Mouse (Mus musculus): ENCODE measurements around the gene Hpse.
A peak's percentile ranks its signal among the peaks of the same experiment; 100 is the strongest.

The Hpse gene

GRCm38 (mm10) chr5:100663854-100664253 lies 55.7 kb downstream of the Hpse start:
- TF ChIP-seq GATA4 (IDR thresholded peaks at IDR 0.05; ENCODE audit: insufficient replicate concordance, low read length) = no peak

DNA sequence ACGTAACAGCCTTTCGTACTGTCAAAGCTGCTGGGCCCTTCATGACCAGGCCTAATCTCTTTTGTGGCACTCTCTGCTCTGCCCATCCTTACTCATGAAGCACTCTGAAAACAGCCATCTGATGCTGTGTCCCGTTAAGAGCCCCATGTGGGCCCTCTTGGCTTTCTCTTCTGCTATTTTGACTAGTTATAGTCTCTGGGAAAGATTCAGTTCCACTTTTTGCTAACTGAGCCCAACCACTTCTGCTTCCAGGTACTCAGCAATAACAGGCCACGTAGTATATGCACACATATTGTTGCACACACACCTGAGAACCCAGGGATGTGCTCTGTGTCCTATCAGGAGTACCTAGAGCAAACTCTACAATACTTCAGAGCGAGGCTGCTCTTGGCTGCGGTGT lies 56.5 kb downstream of the Hpse start:
- TF ChIP-seq GATA4 (IDR thresholded peaks at IDR 0.05; ENCODE audit: insufficient replicate concordance, low read length) = no peak

DNA sequence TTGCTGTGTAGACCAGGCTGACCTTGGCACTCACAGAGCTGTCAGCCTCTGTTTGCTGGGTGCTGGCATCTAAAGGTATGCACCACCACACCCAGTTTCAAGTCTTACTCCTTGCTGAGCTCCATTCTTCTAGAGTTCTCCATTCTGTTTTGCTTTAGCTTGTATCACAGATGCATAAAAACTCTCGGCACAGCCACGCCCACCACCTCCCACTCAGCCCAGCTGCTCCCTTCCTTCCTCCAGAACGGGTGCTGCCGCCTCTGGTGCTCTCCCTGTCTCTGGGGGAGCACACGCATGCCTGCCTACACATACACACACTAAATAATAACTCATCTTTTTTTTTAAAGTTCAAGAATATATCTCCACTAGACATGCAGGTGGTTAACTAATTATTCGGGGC lies 61.1 kb downstream of the Hpse start:
- no peak for TF ChIP-seq GATA4 (IDR thresholded peaks at IDR 0.05; ENCODE audit: insufficient replicate concordance, low read length)

DNA sequence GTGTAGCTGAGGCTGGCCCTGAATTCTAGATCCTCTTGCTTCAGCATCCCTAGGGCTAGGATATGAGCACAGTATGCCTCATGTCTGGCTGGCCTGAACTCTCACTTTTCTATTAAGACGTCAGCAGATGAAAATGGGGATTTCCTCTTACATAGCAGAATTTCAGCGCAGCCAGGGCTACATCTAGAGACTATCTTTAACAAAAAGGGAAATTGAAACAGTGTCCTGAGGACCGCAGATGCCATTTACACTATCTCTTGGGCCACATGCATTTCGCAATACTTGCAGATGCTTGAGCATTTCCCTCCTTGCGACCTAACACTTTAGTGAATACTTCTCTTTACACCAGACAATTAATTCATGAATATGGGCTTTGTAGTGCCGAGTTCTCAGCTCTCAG lies 63.2 kb downstream of the Hpse start:
- no peak for TF ChIP-seq GATA4 (IDR thresholded peaks at IDR 0.05; ENCODE audit: insufficient replicate concordance, low read length)

DNA sequence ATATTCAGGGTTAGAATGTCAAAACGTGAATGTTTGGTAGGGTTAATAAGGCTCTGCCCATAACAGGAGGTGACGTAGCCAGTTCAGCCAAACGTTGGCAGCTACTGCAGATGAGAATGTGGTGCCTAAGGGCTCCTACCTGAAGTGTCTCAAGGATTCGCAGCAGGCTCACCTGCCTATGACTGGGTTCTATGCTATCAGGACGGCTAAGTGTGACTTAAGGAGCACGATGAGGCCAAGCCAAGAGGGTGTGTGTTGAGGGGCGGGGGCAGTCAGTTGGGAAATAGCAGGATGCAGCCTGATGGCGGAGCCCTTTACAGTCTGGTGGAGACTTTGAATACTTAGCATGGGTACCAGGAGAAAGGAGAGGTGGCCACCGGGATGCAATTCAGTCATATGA lies 67.2 kb downstream of the Hpse start:
- TF ChIP-seq GATA4 (IDR thresholded peaks at IDR 0.05; ENCODE audit: insufficient replicate concordance, low read length) = no peak

DNA sequence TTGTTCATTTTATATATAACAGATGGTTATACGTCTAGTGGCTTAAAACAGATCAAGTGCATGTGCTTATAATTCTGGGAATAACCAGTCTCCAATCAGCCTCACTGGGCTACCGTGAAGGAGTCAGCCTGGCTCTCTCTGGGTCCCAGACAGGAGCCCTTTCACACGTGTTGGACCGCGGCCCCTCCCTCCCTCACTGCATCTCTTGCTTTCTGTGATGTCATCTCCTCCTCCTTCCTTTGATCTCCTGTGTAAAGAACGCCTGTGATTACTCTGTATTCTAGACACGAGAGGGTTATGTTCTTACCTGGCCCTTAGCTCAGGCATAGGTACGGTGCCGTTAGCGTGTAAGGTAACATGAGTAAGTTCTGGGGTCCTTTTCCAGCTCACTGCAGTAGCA lies 68.0 kb downstream of the Hpse start:
- TF ChIP-seq GATA4 (IDR thresholded peaks at IDR 0.05; ENCODE audit: insufficient replicate concordance, low read length) = no peak

- no peak for TF ChIP-seq GATA4 (IDR thresholded peaks at IDR 0.05; ENCODE audit: insufficient replicate concordance, low read length)
Observed at GRCm38 (mm10) chr5:100650969-100651368, 68.5 kb downstream of the Hpse start.

- no peak for TF ChIP-seq GATA4 (IDR thresholded peaks at IDR 0.05; ENCODE audit: insufficient replicate concordance, low read length)
Observed at GRCm38 (mm10) chr5:100648546-100648945, 71.0 kb downstream of the Hpse start.

GRCm38 (mm10) chr5:100648046-100648445 lies 71.5 kb downstream of the Hpse start:
- no peak for TF ChIP-seq GATA4 (IDR thresholded peaks at IDR 0.05; ENCODE audit: insufficient replicate concordance, low read length)

DNA sequence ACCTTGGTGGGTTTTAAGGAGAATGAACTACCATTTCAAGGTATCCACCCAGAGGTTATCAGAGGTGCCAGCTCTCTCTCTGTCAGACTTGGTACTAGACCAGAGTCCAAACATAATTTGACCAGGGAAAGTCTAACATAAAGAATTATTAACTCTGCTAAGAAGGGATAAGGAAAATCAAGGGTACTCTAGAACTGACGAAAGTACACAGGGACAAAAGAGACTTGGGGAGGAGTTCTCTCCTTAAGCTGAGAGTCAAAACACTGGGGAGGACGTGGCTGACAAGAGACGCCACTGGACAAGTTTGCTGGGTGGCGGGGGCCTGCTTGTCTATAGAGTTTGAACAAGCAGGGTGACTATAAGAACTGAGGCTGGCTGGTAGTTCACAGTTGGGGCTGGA lies 73.0 kb downstream of the Hpse start:
- no peak for TF ChIP-seq GATA4 (IDR thresholded peaks at IDR 0.05; ENCODE audit: insufficient replicate concordance, low read length)

- peak; percentile 42; the same call in 1 of the 2 replicates for TF ChIP-seq GATA4 (IDR thresholded peaks at IDR 0.05; ENCODE audit: insufficient replicate concordance, low read length)
Observed at GRCm38 (mm10) chr5:100643991-100644535, 75.5 kb downstream of the Hpse start.

DNA sequence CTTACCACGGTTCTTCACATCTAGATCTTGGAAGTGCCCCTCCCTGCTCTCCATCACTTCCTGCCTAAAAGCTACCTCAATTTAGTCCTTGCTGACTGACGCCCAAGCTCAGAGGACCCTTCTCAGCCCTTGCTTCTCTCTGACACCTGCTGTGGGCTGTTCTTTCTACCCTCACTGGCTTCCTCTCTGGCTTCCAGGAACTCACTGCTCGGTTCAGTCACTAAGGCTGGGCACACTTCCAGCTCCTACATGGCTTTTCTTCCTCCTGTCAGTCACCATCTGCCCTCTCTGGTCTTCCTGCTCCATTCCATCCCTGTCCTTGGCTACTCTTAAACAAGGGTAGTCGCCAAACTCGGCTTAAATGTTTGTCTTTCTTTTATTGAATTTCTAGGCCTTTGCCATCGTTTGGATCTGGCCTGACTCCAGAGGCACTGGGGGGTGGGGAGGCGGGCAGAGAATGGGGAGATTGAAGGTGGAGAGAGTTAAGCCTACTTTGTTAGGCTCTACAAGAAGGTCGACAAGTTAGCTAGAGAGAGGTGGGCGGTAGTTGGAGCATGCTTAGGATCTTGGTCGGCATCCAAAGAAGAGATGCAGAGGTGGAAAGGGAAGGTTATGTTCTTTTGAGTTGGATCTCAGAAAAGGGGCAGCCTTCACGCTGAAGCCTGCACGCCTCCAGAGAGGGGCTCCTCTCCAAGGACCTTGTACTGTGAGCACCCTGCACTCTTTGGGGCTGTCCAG lies 76.1 kb downstream of the Hpse start:
- TF ChIP-seq GATA4 (IDR thresholded peaks at IDR 0.05; ENCODE audit: insufficient replicate concordance, low read length) = no peak

- TF ChIP-seq GATA4 (IDR thresholded peaks at IDR 0.05; ENCODE audit: insufficient replicate concordance, low read length) = no peak
Observed at GRCm38 (mm10) chr5:100642316-100642715, 77.2 kb downstream of the Hpse start.

DNA sequence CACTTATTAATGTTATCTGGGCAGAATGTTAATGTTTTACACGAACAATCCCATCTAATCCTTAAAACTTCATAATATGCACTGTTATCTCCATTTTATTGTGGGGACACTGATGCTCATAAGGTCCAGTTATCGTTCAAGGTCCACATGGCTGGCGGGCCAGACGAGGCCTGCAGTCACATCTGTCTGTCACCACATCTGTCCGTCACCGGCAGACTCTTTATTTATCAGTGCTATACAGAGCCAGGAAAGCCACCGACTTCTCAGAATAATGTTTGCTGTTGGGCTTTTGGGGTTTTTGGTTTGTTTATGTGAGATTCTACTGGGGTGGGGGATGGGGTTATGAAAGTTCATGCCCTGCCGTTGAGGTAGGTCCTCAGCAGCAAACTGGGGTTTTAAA lies 81.0 kb downstream of the Hpse start:
- TF ChIP-seq GATA4 (IDR thresholded peaks at IDR 0.05; ENCODE audit: insufficient replicate concordance, low read length) = no peak

DNA sequence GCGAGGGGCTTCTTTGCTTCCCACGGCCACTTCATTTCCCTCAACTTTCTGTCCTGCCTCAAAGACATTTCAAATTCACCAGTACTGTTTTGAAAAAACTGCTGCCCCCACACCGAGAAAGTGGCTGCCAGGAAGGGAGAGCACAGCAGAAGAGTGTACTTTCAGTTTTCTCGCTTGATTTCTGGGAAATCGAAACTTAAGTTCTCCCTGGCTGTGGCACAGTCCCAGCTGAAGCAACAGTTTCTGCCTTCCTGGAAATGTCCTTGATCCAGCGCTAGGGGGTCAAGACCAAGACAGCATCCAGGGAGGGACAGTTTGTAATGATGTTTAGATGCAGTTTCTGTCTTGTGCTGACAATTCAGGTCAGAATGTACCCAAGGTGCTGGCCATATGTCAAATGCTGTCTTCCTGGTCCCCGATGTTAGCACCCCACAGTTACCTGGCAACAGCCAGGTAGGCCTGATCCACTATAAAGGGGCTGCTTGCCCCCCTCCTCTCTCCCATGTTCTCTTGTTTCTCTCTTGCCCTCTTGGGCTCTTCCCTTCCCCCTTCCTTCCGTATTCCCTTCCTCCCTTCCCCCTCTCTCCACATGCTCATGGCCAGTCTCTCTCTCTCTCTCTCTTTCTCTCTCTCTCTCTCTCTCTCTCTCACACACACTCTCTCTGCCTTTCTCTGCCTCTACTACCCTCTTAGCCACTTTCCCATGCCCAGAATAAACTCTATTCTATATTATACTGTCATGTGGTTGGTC lies 82.5 kb downstream of the Hpse start:
- TF ChIP-seq GATA4 (IDR thresholded peaks at IDR 0.05; ENCODE audit: insufficient replicate concordance, low read length) = no peak

DNA sequence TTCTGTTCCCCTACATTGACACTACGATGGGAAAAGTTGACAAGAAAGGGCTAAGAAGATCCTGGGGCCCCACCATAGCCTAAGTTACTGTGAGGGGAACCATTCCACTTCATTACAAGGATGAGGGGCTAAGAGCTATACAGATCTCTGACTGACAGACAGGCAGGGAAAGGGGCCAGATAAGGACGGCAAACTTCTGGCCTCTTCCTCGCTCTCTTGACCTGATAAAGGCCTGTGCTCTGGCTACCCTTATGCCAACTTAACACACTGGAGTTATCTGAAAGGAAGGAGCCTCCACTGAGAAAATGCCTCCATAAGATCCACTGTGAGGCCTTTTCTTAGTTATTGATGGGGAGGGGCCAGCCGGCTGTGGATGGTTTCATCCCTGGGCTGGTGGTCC lies 83.6 kb downstream of the Hpse start:
- TF ChIP-seq GATA4 (IDR thresholded peaks at IDR 0.05; ENCODE audit: insufficient replicate concordance, low read length) = no peak

Measured in liver, adult (tissue).